Mouse (Mus musculus) G1E (cell line): ENCODE data around the gene Cflar. TPM values are rescaled to one million over a fixed set of nuclear protein-coding genes. Genes with fewer than 3 reads are reported as not detected.
"Not testable (repeated sequence)": the region's sequence is repeated elsewhere in the genome, so short reads cannot be mapped to it uniquely, and the experiment has no call there.

Source experiments
- ATAC-seq: 2 replicates; pipeline ENCODE4 v1.8.0; 2016; ENCODE audit warnings: mild to moderate bottlenecking; ENCODE audit not compliant: insufficient number of reproducible peaks, poor library complexity, low FRiP score, severe bottlenecking; ENCODE audit errors: extremely low read depth
- DNase-seq: peaks from one replicate; pipeline ENCODE4 v3.0.0; 2012; ENCODE audit warnings: low spot score
- H3K27me3 ChIP-seq: 2 replicates; pipeline ENCODE4 v1.6.1; 2012; ENCODE audit warnings: mild to moderate bottlenecking, low read length, inconsistent platforms; ENCODE audit not compliant: insufficient read depth
- H3K36me3 ChIP-seq: replicated peaks from 2 replicates; pipeline ENCODE3; 2012; ENCODE audit warnings: mild to moderate bottlenecking, inconsistent platforms
- H3K4me1 ChIP-seq: 2 replicates; pipeline ENCODE4 v1.6.1; 2012; ENCODE audit warnings: low read depth, low read length, inconsistent platforms, mixed read lengths; ENCODE audit not compliant: insufficient read depth
- H3K4me3 ChIP-seq: 2 replicates; pipeline ENCODE4 v1.5.1; 2012; ENCODE audit warnings: low read depth, mild to moderate bottlenecking, inconsistent platforms, low read length, moderate library complexity, mixed read lengths
- H3K9me3 ChIP-seq: replicated peaks from 2 replicates; pipeline ENCODE4 v1.6.1; 2012; ENCODE audit warnings: inconsistent platforms
- CTCF ChIP-seq: IDR thresholded peaks from 2 replicates; pipeline ENCODE4 v1.5.1; 2012; ENCODE audit warnings: low read depth, low read length, inconsistent platforms, mixed read lengths
- GATA1 ChIP-seq: IDR thresholded peaks from 2 replicates; pipeline ENCODE4 v1.6.1; 2012; ENCODE audit warnings: borderline replicate concordance, low read length, inconsistent platforms, mixed read lengths
- GATA2 ChIP-seq: IDR thresholded peaks from 2 replicates; pipeline ENCODE4 v1.6.1; 2012; ENCODE audit warnings: low read depth, low read length, inconsistent platforms, borderline replicate concordance
- POLR2AphosphoS5 ChIP-seq: IDR thresholded peaks from 2 replicates; pipeline ENCODE4 v1.6.1; 2012; ENCODE audit warnings: low read depth, low read length, inconsistent platforms; ENCODE audit not compliant: insufficient replicate concordance
- TAL1 ChIP-seq: conservative IDR thresholded peaks from 2 replicates; pipeline ENCODE4 v1.6.1; 2012; ENCODE audit warnings: low read depth, low read length, inconsistent platforms, mixed read lengths
- polyA plus RNA-seq: library from polyadenylated mRNA; stranded (reverse); fragments of >175 nt; gene quantifications from 2 replicates; pipeline ENCODE4 v1.2.3, GENCODE M21; 2012
- total RNA-seq, 2 experiments: library from RNA; stranded (forward) in 1 of 2; stranded (reverse) in 1 of 2; fragments of 200-1000 nt in 1 of 2; fragments of >200 nt in 1 of 2; fragmentation: Nextera tagmentation in 1 of 2; gene quantifications; 2 replicates each; pipeline ENCODE4 v1.2.3; 2014 to 2017

The Cflar gene
- total and polyA plus RNA-seq, 3 experiments, result 8.8 to 179 (median 127) TPM

DNA sequence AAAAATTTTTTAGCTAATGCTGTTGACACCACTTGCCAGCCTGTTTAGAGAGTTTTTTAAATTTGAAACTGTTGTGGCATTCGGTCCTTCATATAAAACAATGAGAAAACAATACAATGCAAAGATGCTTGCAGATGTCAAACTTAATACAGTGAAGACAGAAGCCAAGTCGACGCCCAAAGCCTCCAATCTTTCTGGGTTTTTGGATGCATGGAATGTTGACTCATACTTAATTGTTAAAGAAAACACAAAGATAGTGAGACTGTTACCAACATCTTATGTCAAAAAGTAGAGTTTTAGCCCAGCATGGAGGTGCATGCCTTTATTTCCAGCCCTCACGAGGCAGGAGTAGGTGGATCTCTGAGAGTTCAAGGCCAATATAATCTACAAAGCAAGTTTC is 12.5 kb upstream of the Cflar start:
- no peaks in the 10 kb centered on the region for H3K9me3 ChIP-seq
- H3K4me3 ChIP-seq, result no peak overlapping the region
- TF ChIP-seq POLR2AphosphoS5 (no peak), GATA1 (no peak), TAL1 (no peak), CTCF (no peak), GATA2 (no peak)
- H3K36me3 ChIP-seq, result no peaks in the 10 kb centered on the region
- no peak for DNase-seq
- H3K4me1 ChIP-seq, result peaks cover 18% of the 10 kb centered on the region
- ATAC-seq, result no peak
- no peaks in the 10 kb centered on the region for H3K27me3 ChIP-seq

DNA sequence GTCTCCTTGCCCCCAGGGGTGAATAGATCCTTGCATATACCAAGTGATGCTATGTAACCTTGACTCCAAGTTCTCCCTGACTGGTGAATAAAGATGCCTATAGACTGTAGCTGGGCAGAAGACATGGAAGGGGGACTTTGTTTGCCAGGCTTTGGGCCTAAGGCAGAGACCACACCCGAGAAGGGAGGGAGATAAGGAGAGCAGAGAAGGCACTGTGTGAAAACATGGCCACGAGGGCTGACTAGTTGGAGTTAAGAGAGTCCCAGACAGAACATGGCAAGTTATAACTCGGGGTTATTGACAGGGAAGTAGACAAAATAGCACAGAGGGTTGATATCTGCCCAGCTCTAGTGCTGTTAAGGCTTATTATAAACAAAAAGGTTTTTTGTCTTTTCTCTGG is 11.3 kb upstream of the Cflar start:
- Histone ChIP-seq H3K27me3 (peaks cover 4% of the 10 kb centered on the region; the same call in 1 of the 2 replicates), H3K36me3 (no peaks in the 10 kb centered on the region), H3K4me1 (peaks cover 18% of the 10 kb centered on the region), H3K9me3 (peaks cover 4% of the 10 kb centered on the region), H3K4me3 (no peak overlapping the region)
- DNase-seq (no peak), ATAC-seq (no peak)
- TF ChIP-seq GATA1 (no peak), POLR2AphosphoS5 (no peak), GATA2 (no peak), CTCF (no peak), TAL1 (no peak)

GRCm38 (mm10) chr1:58700580-58701162 is 10.6 kb upstream of the Cflar start:
- H3K9me3 ChIP-seq, H3K36me3 ChIP-seq, DNase-seq, H3K27me3 ChIP-seq, H3K4me3 ChIP-seq: not testable (repeated sequence)
- peaks cover 18% of the 10 kb centered on the region for H3K4me1 ChIP-seq
- 0 out of 2 replicates have a peak, but pooled peaks have one; percentile 22 for ATAC-seq

DNA sequence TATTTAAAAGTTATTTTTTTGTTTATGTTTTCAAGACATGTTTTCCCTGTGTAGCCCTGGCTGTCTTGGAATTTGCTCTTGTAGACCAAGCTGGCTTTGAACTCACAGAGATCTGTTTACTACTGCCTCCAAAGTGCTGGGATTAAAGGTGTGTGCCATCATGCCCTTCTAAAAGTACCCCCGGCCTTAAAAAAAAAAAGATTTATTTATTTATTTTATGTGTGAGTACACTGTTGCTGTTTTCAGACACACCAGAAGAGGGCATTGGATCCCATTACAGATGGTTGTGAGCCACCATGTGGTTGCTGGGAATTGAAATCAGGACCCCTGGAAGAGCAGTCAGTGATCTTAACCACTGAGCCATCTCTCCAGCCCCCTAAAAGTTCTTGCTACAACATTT is 1.3 kb upstream of the Cflar start:
- Histone ChIP-seq H3K36me3 (peaks cover 12% of the 10 kb centered on the region), H3K4me1 (peaks cover 28% of the 10 kb centered on the region)
- not testable (repeated sequence) for H3K27me3 ChIP-seq, H3K4me3 ChIP-seq, ATAC-seq, DNase-seq, H3K9me3 ChIP-seq

- Histone ChIP-seq H3K4me1 (peaks cover 36% of the 10 kb centered on the region), H3K9me3 (0 out of 2 replicates have a peak, but pooled peaks cover 3% of the 10 kb centered on the region), H3K4me3 (peak overlapping the region; percentile 82), H3K36me3 (peaks cover 20% of the 10 kb centered on the region), H3K27me3 (no peaks in the 10 kb centered on the region)
- ATAC-seq (no peak), DNase-seq (peak; percentile 39)
- TF ChIP-seq GATA2, result no peak
- no peak for TF ChIP-seq CTCF
- no peak for TF ChIP-seq GATA1
- TF ChIP-seq POLR2AphosphoS5, result no peak
- TF ChIP-seq TAL1, result no peak
Observed at GRCm38 (mm10) chr1:58710711-58711364, 470 bp upstream of the Cflar start.

GRCm38 (mm10) chr1:58712076-58713061 is 1.1 kb downstream of the Cflar start:
- Histone ChIP-seq H3K9me3 (no peaks in the 10 kb centered on the region), H3K4me3 (peak overlapping the region; percentile 82), H3K36me3 (peaks cover 32% of the 10 kb centered on the region), H3K27me3 (no peaks in the 10 kb centered on the region), H3K4me1 (peaks cover 47% of the 10 kb centered on the region)
- DNase-seq (peak; percentile 83), ATAC-seq (peak; percentile 68)
- TF ChIP-seq GATA1 (no peak), GATA2 (no peak), TAL1 (no peak), CTCF (no peak), POLR2AphosphoS5 (no peak)
